Mouse (Mus musculus): ENCODE data around the gene Cdc6. TPM values are rescaled to one million over a fixed set of nuclear protein-coding genes. Genes with fewer than 3 reads are reported as not detected.

Gene Cdc6
- 53.3 and 67.8 TPM in 2 replicates for polyA plus RNA-seq (2016; fragmentation: Nextera tagmentation; extraction: Ambion mirVana)

DNA sequence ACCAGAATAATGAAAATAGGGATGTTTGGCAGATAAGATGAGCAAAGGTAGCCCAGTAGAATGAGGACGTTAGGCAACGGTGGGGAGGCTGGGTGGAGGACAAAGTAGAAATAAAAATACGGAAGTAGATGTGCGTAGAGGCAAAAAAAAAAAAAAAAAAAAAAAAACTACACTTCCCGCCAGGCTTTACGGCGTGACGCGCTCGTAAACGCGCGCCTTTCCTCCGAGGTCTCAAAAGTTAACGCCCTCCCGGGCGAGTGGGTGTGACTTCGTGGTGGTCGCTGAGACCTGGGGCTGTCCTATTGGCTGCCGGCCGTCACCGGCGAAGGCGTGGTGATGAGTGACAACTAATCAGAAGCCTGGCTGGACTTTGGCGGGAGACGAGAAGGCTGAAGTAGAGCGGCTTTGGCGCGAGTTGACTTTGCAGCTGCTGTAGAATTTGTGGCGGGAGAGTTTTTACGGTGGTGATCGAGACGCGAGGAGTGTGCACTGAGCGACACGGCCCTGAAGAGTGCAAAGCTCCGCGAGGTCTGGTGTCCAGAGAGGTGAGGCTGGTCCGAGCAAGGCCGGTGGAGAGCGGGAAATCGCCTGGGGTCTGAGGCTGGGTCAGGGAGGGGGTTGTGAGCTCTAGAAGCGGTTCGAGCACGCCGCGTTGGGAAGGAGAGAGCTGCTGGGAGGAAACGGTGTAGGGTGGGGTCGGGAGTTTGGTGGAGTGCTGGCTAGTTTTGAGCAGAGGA, at the start of gene Cdc6:
Gene Cdc6, plus strand, starts transcription at position 365 of the 737 bp plus-strand sequence.
- peak within 1 kb of the TSS; percentile 77 for H3K4me3 ChIP-seq
- peak; percentile 98 for DNase-seq (ENCODE audit: low spot score)
- H3K27me3 ChIP-seq (ENCODE audit: low read depth, poor library complexity, severe bottlenecking), result no peaks in the 10 kb centered on the region
- H3K4me1 ChIP-seq, result peaks cover 42% of the 10 kb centered on the region
- H3K9me3 ChIP-seq (replicated peaks), result no peaks in the 10 kb centered on the region
- peak within 1 kb of the TSS; percentile 88 for H3K27ac ChIP-seq (replicated peaks)
- WGBS, result under 1% methylated on average over 49 of the region's 49 CpGs
- H3K36me3 ChIP-seq, result peaks cover 56% of the 10 kb centered on the region

DNA sequence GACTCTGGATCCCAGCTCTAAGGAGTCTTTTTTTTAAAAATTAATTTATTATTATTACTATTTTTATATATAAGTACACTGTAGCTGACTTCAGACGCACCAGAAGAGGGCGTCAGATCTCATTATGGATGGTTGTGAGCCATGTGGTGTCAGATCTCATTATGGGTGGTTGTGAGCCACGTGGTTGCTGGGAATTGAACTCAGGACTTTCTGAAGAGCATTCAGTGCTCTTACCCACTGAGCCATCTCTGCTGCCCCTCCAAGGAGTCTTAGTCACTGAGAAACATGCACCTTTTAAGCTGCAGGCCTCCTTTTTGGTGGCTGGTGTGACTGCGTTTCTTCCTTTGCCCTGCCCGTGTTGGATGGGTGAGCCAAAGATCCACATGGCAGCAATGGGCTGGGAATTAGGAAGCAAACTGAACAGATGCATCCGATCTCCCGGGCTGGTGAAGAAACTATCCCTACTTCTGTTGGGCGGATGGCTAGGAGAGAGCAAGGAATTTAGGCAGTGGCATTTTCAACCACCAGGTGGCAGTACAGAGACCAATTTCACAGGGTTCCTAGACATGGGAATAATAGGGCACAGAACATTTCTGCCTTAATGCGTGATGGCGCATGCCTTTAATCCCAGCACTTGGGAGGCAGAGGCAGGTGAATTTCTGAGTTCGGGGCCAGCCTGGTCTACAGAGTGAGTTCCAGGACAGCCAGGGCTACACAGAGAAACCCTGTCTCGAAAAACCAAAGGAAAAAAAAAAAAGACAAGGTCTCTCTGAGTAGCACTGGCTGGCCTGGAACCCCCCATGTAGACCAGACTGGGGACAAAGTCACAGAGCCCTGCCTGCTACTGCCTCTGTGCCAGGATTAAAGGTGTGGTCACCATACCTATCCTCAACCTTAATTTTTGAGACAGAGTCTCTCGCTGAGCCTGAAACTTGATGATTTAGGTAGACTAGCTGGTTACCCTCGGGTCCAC, 48.6 kb upstream of the Cdc6 start:
- Histone ChIP-seq H3K27ac (replicated peaks) (0 out of 2 replicates have a peak overlapping the region, but pooled peaks have one; percentile 33), H3K9me3 (replicated peaks) (no peaks in the 10 kb centered on the region), H3K4me3 (no peak overlapping the region), H3K27me3 (ENCODE audit: low read depth, poor library complexity, severe bottlenecking) (no peaks in the 10 kb centered on the region), H3K36me3 (no peaks in the 10 kb centered on the region), H3K4me1 (peaks cover 13% of the 10 kb centered on the region)
- WGBS, result 34% methylated on average over 14 of the region's 14 CpGs
- DNase-seq (ENCODE audit: low spot score), result peak; percentile 87

DNA sequence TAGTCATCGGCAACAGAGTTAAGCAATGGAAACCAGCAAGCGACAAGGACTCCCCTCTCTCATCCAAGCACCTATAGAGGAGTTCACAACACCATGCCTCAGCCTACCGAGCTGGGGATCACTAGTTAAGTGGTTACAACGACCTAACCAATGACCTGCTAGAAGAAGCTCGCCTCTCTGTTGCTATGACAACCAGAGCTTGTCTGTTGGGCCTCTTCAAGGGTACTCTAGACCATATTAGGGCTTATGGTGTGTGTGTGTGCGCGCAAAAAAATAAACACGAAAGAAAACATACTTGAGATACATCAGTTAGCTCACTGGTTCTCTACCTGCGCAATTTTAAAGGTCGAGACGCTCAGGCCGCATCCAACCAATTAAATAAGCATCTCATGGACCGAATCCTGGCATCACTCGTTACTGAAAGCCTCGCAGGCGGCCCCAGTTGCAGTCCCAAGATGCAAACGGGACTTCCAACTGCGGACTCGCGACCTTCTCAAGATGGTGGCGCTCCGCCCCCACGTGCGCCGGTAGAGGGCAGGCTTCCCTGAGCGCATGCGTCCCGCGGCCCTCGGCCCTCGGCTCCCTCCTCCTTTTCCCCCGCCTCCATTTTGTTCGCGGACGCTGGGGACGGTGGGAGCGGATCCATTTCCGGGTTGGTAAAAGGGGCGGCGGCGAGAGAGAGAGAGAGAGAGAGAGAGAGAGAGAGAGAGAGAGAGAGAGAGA, 44.4 kb upstream of the Cdc6 start, which contains the start of gene Wipf2:
Gene Wipf2, plus strand, starts transcription at position 611 of the 723 bp plus-strand sequence.
- Histone ChIP-seq H3K4me3 (peak within 1 kb of the TSS; percentile 69), H3K27ac (replicated peaks) (peak within 1 kb of the TSS; percentile 94), H3K36me3 (peaks cover 24% of the 10 kb centered on the region), H3K27me3 (ENCODE audit: low read depth, poor library complexity, severe bottlenecking) (no peaks in the 10 kb centered on the region), H3K4me1 (peaks cover 29% of the 10 kb centered on the region), H3K9me3 (replicated peaks) (0 out of 2 replicates have a peak, but pooled peaks cover 4% of the 10 kb centered on the region)
- WGBS, result 6% methylated on average over 40 of the region's 41 CpGs
- DNase-seq (ENCODE audit: low spot score), result peak; percentile 96

DNA sequence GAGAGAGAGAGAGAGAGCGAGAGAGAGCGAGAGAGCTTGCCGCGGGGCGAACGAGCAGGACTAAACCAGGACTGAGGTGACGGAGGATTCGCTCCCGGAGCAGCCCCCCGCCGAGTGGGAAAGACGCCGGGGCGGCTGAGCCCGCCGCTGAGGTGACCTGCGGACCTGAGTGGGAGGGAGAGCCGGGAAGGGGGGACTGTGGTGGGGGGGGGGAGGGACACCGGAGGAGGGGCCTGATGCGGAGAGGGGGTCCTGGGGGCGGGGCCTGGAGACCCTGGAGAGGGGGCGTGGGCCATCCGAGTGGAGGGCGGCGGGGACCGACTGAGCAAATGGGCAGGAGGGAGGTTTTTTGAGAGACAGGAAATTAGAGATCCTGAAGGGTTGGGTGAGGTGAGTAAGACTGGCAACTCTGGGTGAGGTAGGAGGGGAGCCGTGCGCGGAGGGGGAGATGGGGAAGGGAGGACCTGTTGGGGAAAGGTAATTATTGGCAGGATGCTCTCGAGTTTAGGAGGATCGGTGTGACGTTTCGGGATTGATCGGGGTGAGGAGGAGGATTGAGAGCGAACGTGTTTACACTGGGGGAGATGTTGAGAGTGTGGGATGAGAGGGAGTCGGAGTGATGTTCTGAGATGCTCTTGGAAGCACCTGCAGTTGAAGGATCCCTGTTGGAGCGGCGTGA, 43.7 kb upstream of the Cdc6 start:
- H3K4me3 ChIP-seq, result peak overlapping the region; percentile 69

DNA sequence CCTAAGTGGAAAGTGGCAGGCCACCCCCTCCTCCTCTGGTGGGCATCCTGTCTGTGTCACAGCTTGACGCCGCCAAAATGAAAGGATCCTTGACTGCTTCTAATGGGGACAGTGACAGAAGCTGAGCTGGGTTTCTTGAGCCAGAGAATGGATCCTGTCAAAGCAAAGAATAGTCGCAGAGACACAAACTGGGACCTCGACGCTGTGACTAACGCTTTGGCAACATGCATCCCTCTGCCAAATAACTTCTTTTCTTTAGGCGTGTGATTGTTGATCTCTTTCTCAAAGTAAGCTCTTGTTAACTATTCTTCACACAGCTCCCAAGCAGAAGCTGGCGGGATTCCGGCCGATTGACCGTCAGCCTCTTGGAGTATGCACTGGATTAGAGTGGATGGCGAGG, 40.3 kb upstream of the Cdc6 start:
- DNase-seq (ENCODE audit: low spot score), result peak; percentile 42
- Histone ChIP-seq H3K4me1 (peaks cover 39% of the 10 kb centered on the region), H3K27ac (replicated peaks) (no peak overlapping the region), H3K27me3 (ENCODE audit: low read depth, poor library complexity, severe bottlenecking) (no peaks in the 10 kb centered on the region), H3K4me3 (no peak overlapping the region), H3K9me3 (replicated peaks) (0 out of 2 replicates have a peak, but pooled peaks cover 4% of the 10 kb centered on the region), H3K36me3 (peaks cover 63% of the 10 kb centered on the region)
- 76% methylated on average over 12 of the region's 12 CpGs for WGBS

More for the DNA sequence above, 43.7 kb upstream of the Cdc6 start:
- Histone ChIP-seq H3K27me3 (ENCODE audit: low read depth, poor library complexity, severe bottlenecking) (no peaks in the 10 kb centered on the region), H3K27ac (replicated peaks) (peak overlapping the region; percentile 94), H3K4me1 (peaks cover 28% of the 10 kb centered on the region), H3K9me3 (replicated peaks) (0 out of 2 replicates have a peak, but pooled peaks cover 4% of the 10 kb centered on the region), H3K36me3 (peaks cover 31% of the 10 kb centered on the region)
- WGBS, result under 1% methylated on average over 39 of the region's 39 CpGs
- peak; percentile 83 for DNase-seq (ENCODE audit: low spot score)

DNA sequence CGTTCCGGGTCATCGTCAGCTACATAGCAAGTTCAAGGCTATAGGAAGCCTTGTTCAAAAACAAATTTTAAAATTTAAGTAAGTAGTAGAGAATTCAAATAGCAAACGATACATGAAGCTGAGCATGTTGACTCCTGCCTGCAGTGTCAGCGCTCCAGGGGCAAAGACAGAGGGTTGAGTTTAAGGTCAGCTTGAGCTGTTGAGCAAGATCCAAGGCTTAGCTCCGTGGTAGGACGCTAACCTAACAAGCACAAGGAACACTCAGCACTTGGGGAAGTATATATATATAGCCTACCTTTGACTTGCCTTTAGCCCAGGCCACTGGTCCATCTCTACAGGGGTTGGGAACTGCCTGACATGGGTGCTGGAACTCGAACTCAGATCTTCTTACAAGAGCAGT, 37.7 kb upstream of the Cdc6 start:
- H3K4me1 ChIP-seq, result peaks cover 21% of the 10 kb centered on the region
- 0 out of 2 replicates have a peak, but pooled peaks cover 4% of the 10 kb centered on the region for H3K9me3 ChIP-seq (replicated peaks)
- no peak overlapping the region for H3K4me3 ChIP-seq
- no peak overlapping the region for H3K27ac ChIP-seq (replicated peaks)
- H3K36me3 ChIP-seq, result peaks cover 86% of the 10 kb centered on the region
- 95% methylated on average over 8 of the region's 8 CpGs for WGBS
- no peaks in the 10 kb centered on the region for H3K27me3 ChIP-seq (ENCODE audit: low read depth, poor library complexity, severe bottlenecking)
- DNase-seq (ENCODE audit: low spot score), result no peak

DNA sequence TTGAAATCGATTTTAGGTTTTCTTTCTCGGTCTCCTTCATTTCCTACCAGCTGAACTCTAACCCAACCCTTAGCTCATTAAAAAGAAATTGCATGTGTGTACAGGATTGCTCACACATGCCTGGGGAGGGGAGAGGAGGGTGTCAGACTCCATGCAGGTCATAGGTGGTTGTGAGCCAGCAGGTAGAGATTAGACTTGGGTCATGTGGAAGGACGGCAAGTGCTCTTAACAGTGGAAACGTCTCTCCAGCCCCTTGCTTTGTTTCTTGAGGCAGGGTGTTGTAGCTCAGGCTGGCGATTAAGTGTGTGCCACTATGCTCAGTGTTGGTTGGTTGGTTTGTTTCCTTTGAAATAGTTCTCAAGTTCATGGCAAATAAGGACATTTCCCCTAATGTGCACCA, 36.8 kb upstream of the Cdc6 start:
- WGBS, result 88% methylated on average over 5 of the region's 5 CpGs
- H3K27ac ChIP-seq (replicated peaks), result no peak overlapping the region
- DNase-seq (ENCODE audit: low spot score), result no peak
- no peaks in the 10 kb centered on the region for H3K27me3 ChIP-seq (ENCODE audit: low read depth, poor library complexity, severe bottlenecking)
- peaks cover 21% of the 10 kb centered on the region for H3K4me1 ChIP-seq
- H3K4me3 ChIP-seq, result no peak overlapping the region
- H3K9me3 ChIP-seq (replicated peaks), result 0 out of 2 replicates have a peak, but pooled peaks cover 4% of the 10 kb centered on the region
- H3K36me3 ChIP-seq, result peaks cover 94% of the 10 kb centered on the region

DNA sequence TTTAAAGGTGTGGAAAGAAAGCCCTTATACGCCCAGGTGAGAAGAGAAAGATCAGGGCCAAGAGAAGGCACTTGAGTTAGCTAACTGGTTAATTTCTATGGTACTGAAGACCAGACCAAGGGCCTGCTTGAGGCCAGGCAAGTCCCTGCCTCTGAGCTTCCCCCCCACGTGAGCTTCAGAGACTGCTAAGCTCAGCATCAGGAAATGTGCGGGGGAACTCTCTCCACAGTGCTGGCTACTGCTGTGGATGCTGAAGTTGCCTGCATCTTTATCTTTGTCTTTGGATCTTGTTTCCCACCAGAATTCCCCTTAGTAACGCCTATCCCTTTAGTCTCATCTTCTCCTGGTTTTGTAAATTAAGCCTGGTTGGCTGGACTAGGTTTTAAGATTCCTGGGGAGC, 36.2 kb upstream of the Cdc6 start:
- peaks cover 21% of the 10 kb centered on the region for H3K4me1 ChIP-seq
- H3K36me3 ChIP-seq, result peaks cover 89% of the 10 kb centered on the region
- 0 out of 2 replicates have a peak overlapping the region, but pooled peaks have one; percentile 13 for H3K27ac ChIP-seq (replicated peaks)
- H3K4me3 ChIP-seq, result no peak overlapping the region
- WGBS, result 64% methylated on average over 4 of the region's 4 CpGs
- H3K9me3 ChIP-seq (replicated peaks), result 0 out of 2 replicates have a peak, but pooled peaks cover 3% of the 10 kb centered on the region
- no peaks in the 10 kb centered on the region for H3K27me3 ChIP-seq (ENCODE audit: low read depth, poor library complexity, severe bottlenecking)
- DNase-seq (ENCODE audit: low spot score), result no peak

DNA sequence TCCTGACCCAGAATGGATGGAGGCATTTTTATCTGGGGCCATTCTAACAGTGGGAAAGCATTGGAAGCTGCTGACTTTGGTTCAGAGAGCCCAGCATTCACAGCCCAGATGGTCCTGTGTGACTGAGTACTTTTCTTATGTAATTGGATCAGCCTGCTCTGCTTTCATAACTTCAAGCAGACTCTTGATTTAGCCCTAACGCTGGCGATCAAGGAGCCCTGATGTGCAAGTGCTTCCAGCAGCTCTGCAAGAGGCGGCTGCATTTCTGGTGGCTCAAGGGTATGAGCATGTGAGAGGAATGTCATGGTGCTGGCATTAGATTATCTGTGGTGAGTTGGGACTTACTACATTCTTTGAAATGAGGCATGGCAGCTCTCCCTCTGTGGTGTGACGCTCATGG, 35.6 kb upstream of the Cdc6 start:
- H3K36me3 ChIP-seq, result peaks cover 83% of the 10 kb centered on the region
- no peaks in the 10 kb centered on the region for H3K9me3 ChIP-seq (replicated peaks)

DNA sequence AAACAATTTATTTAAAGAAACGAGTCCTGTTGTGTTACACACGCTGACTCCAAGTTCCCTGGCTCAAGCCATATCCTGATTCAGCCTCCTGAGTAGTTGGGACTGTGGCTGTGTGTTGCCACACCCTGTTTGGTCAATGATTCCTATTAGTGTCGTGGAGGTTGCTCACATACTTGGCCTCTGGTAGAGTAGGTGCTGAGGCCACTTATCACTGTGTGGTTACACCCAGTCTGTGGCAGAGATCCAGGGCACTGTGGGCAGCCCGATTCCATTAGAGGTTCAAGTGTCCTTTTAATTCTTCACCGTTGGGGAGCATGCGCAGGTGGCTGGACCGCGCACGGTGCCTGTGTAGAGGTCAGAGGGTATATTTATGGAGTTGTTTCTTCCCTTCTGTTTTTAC, 33.7 kb upstream of the Cdc6 start:
- Histone ChIP-seq H3K4me3 (no peak overlapping the region), H3K36me3 (peaks cover 69% of the 10 kb centered on the region), H3K9me3 (replicated peaks) (no peaks in the 10 kb centered on the region), H3K4me1 (peaks cover 17% of the 10 kb centered on the region), H3K27ac (replicated peaks) (no peak overlapping the region), H3K27me3 (ENCODE audit: low read depth, poor library complexity, severe bottlenecking) (no peaks in the 10 kb centered on the region)
- 93% methylated on average over 9 of the region's 9 CpGs for WGBS
- DNase-seq (ENCODE audit: low spot score), result no peak

More for the DNA sequence above, 35.6 kb upstream of the Cdc6 start:
- Histone ChIP-seq H3K27ac (replicated peaks) (no peak overlapping the region), H3K27me3 (ENCODE audit: low read depth, poor library complexity, severe bottlenecking) (no peaks in the 10 kb centered on the region), H3K4me3 (no peak overlapping the region), H3K4me1 (peaks cover 24% of the 10 kb centered on the region)
- WGBS, result 74% methylated on average over 4 of the region's 4 CpGs
- no peak for DNase-seq (ENCODE audit: low spot score)

DNA sequence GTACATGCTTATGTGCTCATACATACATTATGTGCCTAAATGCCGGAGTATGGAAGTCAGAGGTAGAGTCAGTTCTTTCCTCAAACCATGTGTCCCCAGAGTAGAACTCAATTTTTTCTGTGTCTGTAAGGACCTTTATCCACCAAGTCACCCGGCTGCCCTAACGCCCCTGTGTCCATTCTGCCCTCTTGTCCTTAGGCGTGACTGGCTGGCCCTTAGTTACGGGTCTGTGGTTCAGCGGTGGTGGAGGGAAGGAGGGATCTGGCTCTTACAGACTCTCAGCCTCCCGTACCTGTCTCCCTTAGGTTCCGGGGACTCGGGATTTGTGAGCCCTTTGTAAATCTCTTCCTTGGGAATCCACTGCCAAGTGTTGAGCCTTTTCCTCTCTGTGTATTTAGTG, 30.6 kb upstream of the Cdc6 start:
- DNase-seq (ENCODE audit: low spot score), result no peak
- Histone ChIP-seq H3K9me3 (replicated peaks) (no peaks in the 10 kb centered on the region), H3K4me3 (no peak overlapping the region), H3K27me3 (ENCODE audit: low read depth, poor library complexity, severe bottlenecking) (no peaks in the 10 kb centered on the region), H3K4me1 (peaks cover 5% of the 10 kb centered on the region), H3K27ac (replicated peaks) (0 out of 2 replicates have a peak overlapping the region, but pooled peaks have one; percentile 23), H3K36me3 (peaks cover 56% of the 10 kb centered on the region)
- 71% methylated on average over 9 of the region's 9 CpGs for WGBS

All from midbrain, embryonic 10.5 days (tissue).